Mouse (Mus musculus) heart, embryonic 14.5 days (tissue): ENCODE data around the gene Rnf149. TPM values are rescaled to one million over a fixed set of nuclear protein-coding genes. Genes with fewer than 3 reads are reported as not detected.

Experiments used
- ATAC-seq: fragments of 200-750 bp; cut with Nextera tagmentation; 2 replicates; pipeline ENCODE4 v1.8.0; 2017; ENCODE audit warnings: low read depth, moderate TSS enrichment; ENCODE audit not compliant: insufficient number of reproducible peaks, insufficient read depth, low FRiP score
- H3K27ac ChIP-seq, 2 experiments: fragments of 200-500 bp in 1 of 2; fragments of 300-500 bp in 1 of 2; sonication (generic) in 1 of 2; replicated peaks in 1 of 2; 2 replicates each; pipeline ENCODE4 v1.5.1; 2012 to 2014; ENCODE audit warnings: low read depth in 2 of 2, low read length in 2 of 2, control low read depth in 1 of 2, mild to moderate bottlenecking in 1 of 2, mixed read lengths in 1 of 2; ENCODE audit not compliant: control insufficient read depth in 1 of 2, insufficient read depth in 1 of 2
- H3K27me3 ChIP-seq: fragments of 300-500 bp; sonication (generic); 2 replicates; pipeline ENCODE4 v1.6.1; 2014; ENCODE audit warnings: mild to moderate bottlenecking, low read length, control low read depth; ENCODE audit not compliant: control insufficient read depth, insufficient read depth
- H3K36me3 ChIP-seq: fragments of 300-500 bp; sonication (generic); 2 replicates; pipeline ENCODE4 v1.6.1; 2014; ENCODE audit warnings: mild to moderate bottlenecking, control low read depth, low read length, mixed read lengths; ENCODE audit not compliant: control insufficient read depth, insufficient read depth
- H3K4me1 ChIP-seq, 2 experiments: fragments of 200-500 bp in 1 of 2; fragments of 300-500 bp in 1 of 2; sonication (generic) in 1 of 2; 2 replicates each; pipeline ENCODE4 v1.6.1; 2012 to 2014; ENCODE audit warnings: low read length in 2 of 2, control low read depth in 1 of 2, mixed read lengths in 1 of 2; ENCODE audit not compliant: control insufficient read depth in 2 of 2, insufficient read depth in 2 of 2
- H3K4me2 ChIP-seq: fragments of 300-500 bp; sonication (generic); 2 replicates; pipeline ENCODE4 v1.6.1; 2014; ENCODE audit warnings: mild to moderate bottlenecking, low read length
- H3K4me3 ChIP-seq, 2 experiments: fragments of 200-500 bp in 1 of 2; fragments of 300-500 bp in 1 of 2; sonication (generic) in 1 of 2; 2 replicates each; pipeline ENCODE4 v1.5.1; 2012 to 2014; ENCODE audit warnings: low read length in 2 of 2, mild to moderate bottlenecking in 2 of 2, control low read depth in 1 of 2, low read depth in 1 of 2, moderate library complexity in 1 of 2; ENCODE audit not compliant: control insufficient read depth in 1 of 2, insufficient read depth in 1 of 2
- H3K9ac ChIP-seq: fragments of 300-500 bp; sonication (generic); 2 replicates; pipeline ENCODE4 v1.6.1; 2014; ENCODE audit warnings: mild to moderate bottlenecking, low read length
- H3K9me3 ChIP-seq: fragments of 300-500 bp; sonication (generic); 2 replicates; pipeline ENCODE4 v1.6.1; 2016; ENCODE audit warnings: low read length, control low read depth; ENCODE audit not compliant: control insufficient read depth
- WGBS: fragments of 180-500 bp; shearing (Covaris S2); extraction: QIAGEN DNeasy Blood & Tissue Kit; methylation state at CpG from one replicate; pipeline ENCODE4 v1.1.7; 2014; 5-methylcytosine and 5-hydroxymethylcytosine counted together
- polyA plus RNA-seq: library from polyadenylated mRNA; unstranded; fragments of >200 nt; fragmentation: Nextera tagmentation; extraction: Ambion mirVana; gene quantifications from 2 replicates; pipeline ENCODE4 v1.2.1, GENCODE M21; 2014

Gene Rnf149
- polyA plus RNA-seq, 1 experiment from 2014 or later = 22.1 TPM

GRCm38 (mm10) chr1:39555556-39556415 lies 21.4 kb downstream of the Rnf149 start:
- WGBS = 33% methylated on average over 9 of the region's 9 CpGs
- Histone ChIP-seq H3K36me3 (peaks cover 79% of the 10 kb centered on the region), H3K4me2 (no peak overlapping the region)

GRCm38 (mm10) chr1:39549831-39550230 lies 27.4 kb downstream of the Rnf149 start:
- Histone ChIP-seq H3K4me2 (no peak overlapping the region), H3K27me3 (no peaks in the 10 kb centered on the region), H3K4me3 (no peak overlapping the region), H3K4me1 (peaks cover 2 to 4% of the 10 kb centered on the region in 2 experiments; a peak in 3 of 4 replicates), H3K36me3 (peaks cover 78% of the 10 kb centered on the region), H3K27ac (no peak overlapping the region), H3K9ac (no peak overlapping the region), H3K9me3 (no peaks in the 10 kb centered on the region)
- 53% methylated on average over 2 of the region's 2 CpGs for WGBS
- ATAC-seq = no peak

More at GRCm38 (mm10) chr1:39555556-39556415, 21.4 kb downstream of the Rnf149 start:
- Histone ChIP-seq H3K9me3 (no peaks in the 10 kb centered on the region), H3K4me1 (peaks cover 2 to 10% of the 10 kb centered on the region in 2 experiments; a peak in 2 of 4 replicates), H3K27ac (peak overlapping the region; percentile 39 to 50), H3K4me3 (no peak overlapping the region), H3K9ac (no peak overlapping the region), H3K27me3 (no peaks in the 10 kb centered on the region)
- peak; percentile 66; the same call in 1 of the 2 replicates for ATAC-seq

DNA sequence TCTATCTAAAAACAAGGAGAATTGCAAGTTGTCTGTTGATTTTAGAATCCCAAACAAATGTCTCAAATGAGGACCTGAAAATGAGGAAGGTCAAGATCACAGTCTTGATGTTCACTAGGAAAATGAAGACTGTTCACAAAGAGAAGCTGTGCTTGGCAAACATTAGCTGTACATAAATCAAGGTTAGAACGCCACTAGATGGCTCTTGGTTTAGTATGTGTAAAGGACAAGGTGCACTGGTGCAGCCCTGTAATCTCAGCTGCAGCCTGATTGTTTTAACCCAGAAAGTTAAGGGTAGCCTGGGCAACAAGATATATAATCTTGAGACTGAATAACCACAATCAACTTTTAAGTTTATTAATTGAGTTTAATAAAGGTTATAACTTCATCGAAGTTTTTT lies 30.0 kb downstream of the Rnf149 start:
- WGBS = 70% methylated on average over 2 of the region's 2 CpGs
- Histone ChIP-seq H3K4me2 (no peak overlapping the region), H3K27me3 (no peaks in the 10 kb centered on the region), H3K9ac (no peak overlapping the region), H3K9me3 (no peaks in the 10 kb centered on the region), H3K36me3 (peaks cover 80% of the 10 kb centered on the region), H3K4me1 (peaks cover 2 to 4% of the 10 kb centered on the region in 2 experiments; a peak in 3 of 4 replicates), H3K27ac (no peak overlapping the region), H3K4me3 (no peak overlapping the region)
- ATAC-seq = no peak

GRCm38 (mm10) chr1:39546160-39546866 lies 30.9 kb downstream of the Rnf149 start:
- peak; percentile 39; the same call in 1 of the 2 replicates for ATAC-seq
- WGBS = 86% methylated on average over 6 of the region's 6 CpGs
- H3K36me3 ChIP-seq = peaks cover 80% of the 10 kb centered on the region

GRCm38 (mm10) chr1:39545589-39545988 lies 31.6 kb downstream of the Rnf149 start:
- Histone ChIP-seq H3K27ac (no peak overlapping the region), H3K27me3 (no peaks in the 10 kb centered on the region), H3K9me3 (peaks cover 2% of the 10 kb centered on the region; the same call in 1 of the 2 replicates), H3K4me2 (no peak overlapping the region), H3K4me3 (no peak overlapping the region), H3K36me3 (peaks cover 82% of the 10 kb centered on the region), H3K9ac (no peak overlapping the region), H3K4me1 (peaks cover 2 to 4% of the 10 kb centered on the region in 2 experiments; a peak in 3 of 4 replicates)
- WGBS = 69% methylated on average over 7 of the region's 7 CpGs
- ATAC-seq = no peak

More at GRCm38 (mm10) chr1:39546160-39546866, 30.9 kb downstream of the Rnf149 start:
- H3K4me1 ChIP-seq = peaks cover 2 to 4% of the 10 kb centered on the region in 2 experiments; a peak in 3 of 4 replicates
- no peaks in the 10 kb centered on the region for H3K27me3 ChIP-seq
- no peaks in the 10 kb centered on the region for H3K9me3 ChIP-seq
- no peak overlapping the region for H3K9ac ChIP-seq
- no peak overlapping the region for H3K4me3 ChIP-seq
- H3K4me2 ChIP-seq = no peak overlapping the region
- H3K27ac ChIP-seq = peak overlapping the region in 1 of 2 experiments; percentile 8; a peak in 1 of 4 replicates

DNA sequence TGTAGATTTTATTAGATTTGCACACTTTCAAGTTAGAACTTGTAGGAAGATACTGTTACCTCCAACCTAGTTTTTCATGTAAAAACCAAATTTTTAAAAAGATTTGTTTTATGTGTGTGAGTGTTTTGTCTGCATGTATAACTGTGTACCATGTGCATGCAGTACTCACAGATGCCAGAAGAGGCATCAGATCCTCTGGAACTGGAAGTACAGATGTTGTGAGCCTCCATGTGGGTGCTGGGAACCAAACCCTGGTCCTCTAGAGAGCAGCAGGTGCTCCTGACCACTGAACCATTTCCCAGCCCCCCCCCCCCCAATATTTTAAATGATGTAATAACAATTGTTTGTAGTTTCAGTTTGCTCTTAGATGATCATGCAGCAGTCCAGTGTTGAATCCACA lies 36.6 kb downstream of the Rnf149 start:
- H3K9me3 ChIP-seq = peaks cover 6% of the 10 kb centered on the region; the same call in 1 of the 2 replicates
- ATAC-seq = no peak
- no peak overlapping the region for H3K4me3 ChIP-seq
- peaks cover 75% of the 10 kb centered on the region for H3K36me3 ChIP-seq
- no peak overlapping the region for H3K27ac ChIP-seq
- H3K4me2 ChIP-seq = no peak overlapping the region
- no peak overlapping the region for H3K9ac ChIP-seq
- H3K4me1 ChIP-seq = peaks cover 3 to 13% of the 10 kb centered on the region in 2 experiments
- no peaks in the 10 kb centered on the region for H3K27me3 ChIP-seq

GRCm38 (mm10) chr1:39537631-39538380 lies 39.4 kb downstream of the Rnf149 start:
- H3K4me3 ChIP-seq = no peak overlapping the region
- no peak overlapping the region for H3K9ac ChIP-seq
- no peak overlapping the region for H3K27ac ChIP-seq
- no peak for ATAC-seq
- H3K4me2 ChIP-seq = no peak overlapping the region
- H3K4me1 ChIP-seq = peaks cover 3 to 13% of the 10 kb centered on the region in 2 experiments
- H3K9me3 ChIP-seq = peaks cover 6% of the 10 kb centered on the region; the same call in 1 of the 2 replicates
- H3K27me3 ChIP-seq = no peaks in the 10 kb centered on the region
- peaks cover 49% of the 10 kb centered on the region for H3K36me3 ChIP-seq
- 84% methylated on average over 10 of the region's 10 CpGs for WGBS
